Mouse (Mus musculus) right cerebral cortex, adult 2 months (tissue): ENCODE data around the gene Mfsd6.

Source experiments
- DNase-seq, 2 experiments: peaks; one replicate each; pipeline ENCODE4 v3.0.0; 2021 to 2022; ENCODE audit warnings: low spot score in 2 of 2

Gene Mfsd6

DNA sequence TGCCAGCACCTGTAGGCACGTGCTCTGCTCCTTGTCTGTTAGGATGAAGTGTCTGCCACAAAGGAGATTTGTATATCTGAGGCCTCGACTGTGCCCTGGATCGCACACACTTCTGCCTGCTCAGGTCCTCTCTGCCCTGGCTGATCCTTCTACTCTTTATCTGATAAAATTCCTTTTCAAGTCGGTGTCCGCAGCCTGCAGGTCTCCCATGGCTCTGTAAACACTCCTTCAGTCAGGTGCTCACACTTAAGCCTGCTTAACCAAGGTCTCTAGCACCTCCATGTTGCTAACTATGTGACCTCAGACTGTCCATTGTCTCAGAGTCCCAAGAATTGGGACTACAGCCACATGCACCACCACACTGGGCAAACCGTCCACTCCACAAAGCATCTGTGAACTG lies 87.0 kb downstream of the Mfsd6 start:
- DNase-seq: no peak

- no peak for DNase-seq
Observed at GRCm38 (mm10) chr1:52639090-52639489, 88.2 kb downstream of the Mfsd6 start.

DNA sequence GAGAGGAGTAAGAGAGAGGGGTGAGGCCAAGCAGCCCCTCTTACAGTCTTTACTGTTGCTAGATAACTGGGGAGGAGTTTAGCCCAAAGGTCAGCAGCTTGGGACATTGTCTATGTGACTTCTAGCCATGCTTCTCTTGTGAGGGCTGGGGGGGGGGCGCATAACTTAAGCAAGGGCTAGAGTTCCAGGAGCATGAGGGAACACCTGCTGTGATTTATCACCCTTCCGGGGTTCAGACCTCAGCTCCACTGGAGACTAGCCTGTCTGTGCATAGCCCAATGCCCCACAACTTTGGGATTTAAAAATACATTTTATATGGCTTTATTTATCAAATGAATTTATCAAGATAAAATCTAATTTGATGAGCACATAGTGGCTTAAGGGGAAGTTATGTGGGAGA lies 89.2 kb downstream of the Mfsd6 start:
- no peak for DNase-seq

DNA sequence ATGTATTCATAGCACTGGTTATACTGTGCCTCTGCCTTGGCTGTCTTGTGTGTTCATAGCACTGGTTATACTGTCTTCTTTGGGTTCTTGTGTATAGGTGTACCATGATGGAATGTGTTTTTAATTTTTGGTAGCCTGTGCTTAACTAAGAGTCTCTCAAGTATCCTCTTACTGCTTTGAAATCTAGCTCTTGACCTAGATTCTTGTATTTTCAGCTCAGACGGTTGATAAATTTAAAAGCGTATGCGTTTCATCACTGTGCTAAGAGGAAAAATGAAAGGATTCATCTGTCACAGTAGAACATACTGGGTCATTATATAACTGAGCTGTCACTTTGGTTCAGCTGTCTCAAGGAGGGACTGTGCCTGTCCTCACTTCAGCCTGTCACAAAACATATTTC lies 91.3 kb downstream of the Mfsd6 start:
- DNase-seq: no peak

DNA sequence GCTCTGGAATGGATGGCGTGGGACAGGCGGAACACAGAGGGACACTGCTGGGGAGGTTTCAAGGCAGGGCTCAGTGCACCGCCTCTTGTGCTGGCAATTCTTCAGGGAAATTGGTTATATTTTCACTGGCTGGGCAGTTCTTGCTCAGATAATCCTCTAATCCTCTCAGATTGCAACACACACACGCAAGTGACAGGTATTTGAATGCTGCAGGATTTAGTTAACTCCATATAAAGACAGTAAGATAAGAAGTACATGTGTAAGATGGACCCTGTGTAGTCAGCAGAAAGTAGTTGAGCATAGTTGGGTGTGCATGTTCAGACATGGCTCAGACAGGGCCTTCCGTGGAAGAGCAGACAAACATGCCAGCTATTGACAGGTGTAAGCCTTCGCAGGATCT lies 93.0 kb downstream of the Mfsd6 start:
- DNase-seq: no peak

DNA sequence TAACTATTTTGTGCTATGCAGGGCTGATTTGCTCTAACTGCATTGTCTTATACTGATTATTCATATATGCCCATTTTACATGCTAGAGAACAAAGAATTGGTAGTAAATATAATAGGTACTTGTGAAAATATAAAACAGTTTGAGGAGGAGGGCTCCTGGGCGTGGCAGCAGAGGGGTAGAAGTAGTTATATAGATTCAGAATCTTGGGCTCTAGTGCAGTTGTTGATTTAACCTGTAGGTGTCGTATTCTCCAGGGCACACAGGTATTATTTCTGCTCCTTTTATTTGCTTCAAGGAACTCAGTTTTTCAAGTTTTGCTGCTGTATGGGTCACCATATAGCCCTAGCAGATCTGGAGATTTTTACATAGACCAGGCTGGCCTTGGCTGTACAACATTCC lies 95.7 kb downstream of the Mfsd6 start:
- no peak for DNase-seq

- peak in 1 of 2 experiments; percentile 35 for DNase-seq
Observed at GRCm38 (mm10) chr1:52630937-52631299, 96.3 kb downstream of the Mfsd6 start.

DNA sequence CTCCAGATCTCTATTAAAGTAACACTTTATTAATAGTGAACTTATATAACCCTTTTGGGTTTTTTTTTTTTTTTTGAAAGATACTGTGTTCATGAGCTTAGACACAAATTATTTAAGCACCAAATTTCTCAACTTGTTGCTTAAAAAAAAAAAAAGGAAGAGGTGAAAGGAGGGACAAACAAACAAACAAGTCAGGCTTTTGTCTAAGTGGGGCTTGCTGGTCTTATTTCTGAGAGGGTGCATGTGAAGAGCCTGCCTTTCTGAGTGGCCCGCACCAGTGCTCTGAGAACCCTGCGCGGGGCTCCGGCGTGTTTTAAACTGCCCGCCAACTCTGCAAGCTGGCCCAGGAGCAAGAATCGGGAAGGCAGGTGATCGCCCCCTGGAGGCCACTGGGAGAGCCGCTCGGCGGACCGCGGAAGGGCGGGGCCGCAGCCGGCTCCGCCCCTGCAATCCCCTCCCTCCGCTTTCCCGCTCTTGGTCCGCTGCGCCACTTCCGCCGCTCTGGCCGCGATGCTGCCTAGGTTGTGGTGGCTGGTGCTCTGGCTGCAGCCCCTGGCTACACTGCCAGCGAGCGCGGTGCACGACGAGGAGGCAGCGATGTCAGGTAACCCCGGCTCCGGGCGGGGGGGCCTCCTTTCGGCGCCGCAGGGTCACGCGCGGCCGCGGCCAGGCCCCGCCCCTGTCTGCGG lies 96.9 kb downstream of the Mfsd6 start, which contains the start of gene Nemp2:
TSS of gene Nemp2 (plus strand) at position 456 of the 689 bp plus-strand sequence.
- DNase-seq: peak; percentile 94

GRCm38 (mm10) chr1:52620442-52620841 lies 106.8 kb downstream of the Mfsd6 start:
- DNase-seq: no peak

DNA sequence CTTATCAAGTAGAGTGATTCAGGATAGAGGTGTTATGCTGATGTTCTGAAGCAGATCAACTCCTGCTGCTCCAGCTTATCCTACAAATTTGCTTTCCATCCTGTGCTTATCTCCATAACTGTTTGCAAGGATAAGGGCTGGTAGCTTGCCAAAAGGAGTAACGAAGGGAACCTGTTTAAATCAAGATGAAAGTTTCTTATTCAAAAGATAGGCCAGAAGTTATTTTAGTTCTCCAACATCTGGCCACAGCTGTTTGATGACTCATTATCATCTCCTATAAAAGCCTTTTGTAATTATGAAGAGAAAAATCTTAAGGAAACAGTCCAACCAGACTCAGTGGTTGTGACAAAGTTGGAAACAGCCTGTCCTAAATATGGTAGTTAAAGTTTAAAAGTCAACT lies 109.0 kb downstream of the Mfsd6 start:
- no peak for DNase-seq

- no peak for DNase-seq
Observed at GRCm38 (mm10) chr1:52608486-52608885, 118.8 kb downstream of the Mfsd6 start.

DNA sequence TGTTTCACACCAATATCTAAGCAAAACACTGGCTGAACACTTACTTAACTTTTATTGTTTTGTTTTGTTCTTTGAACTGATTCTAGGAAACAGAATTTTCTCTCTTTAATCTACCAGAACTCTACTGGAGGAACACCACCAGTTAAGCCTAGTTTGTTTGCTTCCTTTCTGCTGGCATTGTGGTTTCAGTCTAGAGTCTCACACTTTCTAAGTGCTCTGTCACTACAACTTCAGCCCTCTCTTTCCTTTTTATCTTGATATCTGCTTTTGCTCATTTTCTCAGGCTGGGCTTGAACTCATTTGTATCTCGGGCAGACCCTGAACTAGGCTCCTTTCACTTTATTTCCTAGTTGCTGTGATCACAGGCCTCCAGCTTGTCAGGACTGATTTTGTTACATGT lies 119.6 kb downstream of the Mfsd6 start:
- no peak for DNase-seq
